Mouse (Mus musculus) limb, embryonic 10.5 days (tissue): ENCODE measurements around the gene Slc16a10. TPM values are rescaled to one million over a fixed set of nuclear protein-coding genes. Genes with fewer than 3 reads are reported as not detected.

Source experiments
- DNase-seq: peaks from one replicate; pipeline ENCODE4 v3.0.0-alpha.2; 2017; ENCODE audit warnings: low spot score
- H3K27ac ChIP-seq: fragments of 300-500 bp; sonication (generic); 2 replicates; pipeline ENCODE4 v1.5.1; 2016; ENCODE audit warnings: mild to moderate bottlenecking
- H3K27me3 ChIP-seq: fragments of 300-500 bp; sonication (generic); 2 replicates; pipeline ENCODE4 v1.6.1; 2016; ENCODE audit warnings: low read depth, mild to moderate bottlenecking; ENCODE audit not compliant: poor library complexity, severe bottlenecking
- H3K36me3 ChIP-seq: fragments of 300-500 bp; sonication (generic); 2 replicates; pipeline ENCODE4 v1.6.1; 2016; ENCODE audit warnings: mild to moderate bottlenecking, moderate library complexity
- H3K4me1 ChIP-seq: fragments of 300-500 bp; sonication (generic); 2 replicates; pipeline ENCODE4 v1.6.1; 2016
- H3K4me3 ChIP-seq: fragments of 300-500 bp; sonication (generic); 2 replicates; pipeline ENCODE4 v1.5.1; 2016; ENCODE audit warnings: mild to moderate bottlenecking, moderate library complexity
- H3K9me3 ChIP-seq: fragments of 300-500 bp; sonication (generic); replicated peaks from 2 replicates; pipeline ENCODE4 v1.6.1; 2016; ENCODE audit warnings: mild to moderate bottlenecking
- WGBS: fragments of 180-500 bp; shearing (Covaris S2); methylation state at CpG from one replicate; pipeline ENCODE4 v1.1.7; 2016; 5-methylcytosine and 5-hydroxymethylcytosine counted together
- polyA plus RNA-seq: library from polyadenylated mRNA; unstranded; fragments of >200 nt; fragmentation: Nextera tagmentation; extraction: Ambion mirVana; gene quantifications from 2 replicates; pipeline ENCODE4 v1.2.1, GENCODE M21; 2016

The Slc16a10 gene
- polyA plus RNA-seq, 1 experiment from 2014 or later, result 10.4 TPM

DNA sequence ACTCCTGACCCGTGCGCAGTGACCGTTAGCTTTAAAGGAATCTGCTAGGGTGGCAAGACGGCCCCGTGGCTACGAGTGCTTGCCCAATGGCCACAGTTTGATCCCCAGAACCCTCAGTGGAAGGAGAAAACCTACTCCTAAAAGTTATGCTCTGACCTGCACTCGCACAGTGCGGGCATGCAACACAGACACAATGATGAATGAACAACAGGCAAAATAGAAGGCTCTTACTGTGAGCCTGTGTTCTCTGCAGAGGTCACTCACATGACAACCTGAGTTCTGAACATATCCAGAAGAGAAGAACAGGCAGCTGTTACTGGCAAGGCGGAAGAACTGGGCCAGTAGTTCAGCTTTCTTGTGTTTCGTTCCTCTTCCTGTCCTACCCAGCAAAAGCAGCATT, 73.5 kb downstream of the Slc16a10 start:
- Histone ChIP-seq H3K4me1 (peaks cover 23% of the 10 kb centered on the region), H3K9me3 (no peaks in the 10 kb centered on the region), H3K27me3 (no peaks in the 10 kb centered on the region), H3K4me3 (no peak overlapping the region), H3K27ac (0 out of 2 replicates have a peak overlapping the region, but pooled peaks have one; percentile 4), H3K36me3 (no peaks in the 10 kb centered on the region)
- DNase-seq, result no peak
- WGBS, result 81% methylated on average over 10 of the region's 10 CpGs

DNA sequence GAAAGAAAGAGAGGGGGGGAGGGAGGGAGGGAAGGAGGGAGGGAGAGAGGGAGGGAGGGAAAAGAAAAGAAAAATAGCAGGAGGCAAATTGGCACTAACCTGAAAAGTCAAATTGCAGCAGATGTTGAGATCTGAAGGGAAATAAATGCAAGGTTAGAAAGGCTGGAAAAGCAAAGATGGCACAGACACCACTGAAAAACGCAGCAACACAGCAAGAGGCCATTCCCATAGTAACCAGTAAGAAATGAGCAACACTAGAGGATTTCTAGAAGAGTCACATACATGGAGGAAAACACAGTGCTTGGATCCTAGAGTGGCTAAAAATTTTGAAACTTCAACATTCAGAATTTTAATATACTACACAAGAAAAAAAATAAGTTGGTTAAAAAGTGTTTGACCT, 74.5 kb downstream of the Slc16a10 start:
- Histone ChIP-seq H3K9me3 (no peaks in the 10 kb centered on the region), H3K4me3 (no peak overlapping the region), H3K27ac (no peak overlapping the region), H3K36me3 (no peaks in the 10 kb centered on the region), H3K27me3 (no peaks in the 10 kb centered on the region), H3K4me1 (peaks cover 27% of the 10 kb centered on the region)
- DNase-seq, result no peak
- WGBS, result 68% methylated on average over 1 of the region's 1 CpGs

DNA sequence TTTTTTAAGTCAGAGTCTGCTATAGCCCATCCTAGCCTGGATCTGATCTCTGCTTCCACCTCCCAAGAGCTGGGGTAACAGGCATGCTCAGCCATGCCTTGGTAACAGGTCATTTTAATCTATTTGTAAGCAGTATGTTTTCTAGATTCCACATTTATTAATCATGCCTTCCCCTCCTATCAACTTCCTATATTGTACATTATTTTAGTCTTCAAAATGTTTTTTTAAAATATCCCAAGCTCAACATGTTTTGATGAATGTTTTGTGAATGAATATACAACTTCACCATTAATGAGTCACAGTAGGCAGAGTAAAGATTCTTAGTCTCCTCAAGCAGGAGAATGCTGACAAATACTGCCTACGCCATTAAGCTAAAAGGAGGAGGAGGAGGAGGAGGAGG, 75.0 kb downstream of the Slc16a10 start:
- WGBS, result 83% methylated on average over 1 of the region's 1 CpGs
- peaks cover 27% of the 10 kb centered on the region for H3K4me1 ChIP-seq
- H3K27me3 ChIP-seq, result no peaks in the 10 kb centered on the region
- no peak overlapping the region for H3K4me3 ChIP-seq
- H3K36me3 ChIP-seq, result no peaks in the 10 kb centered on the region
- no peaks in the 10 kb centered on the region for H3K9me3 ChIP-seq
- no peak overlapping the region for H3K27ac ChIP-seq
- no peak for DNase-seq

DNA sequence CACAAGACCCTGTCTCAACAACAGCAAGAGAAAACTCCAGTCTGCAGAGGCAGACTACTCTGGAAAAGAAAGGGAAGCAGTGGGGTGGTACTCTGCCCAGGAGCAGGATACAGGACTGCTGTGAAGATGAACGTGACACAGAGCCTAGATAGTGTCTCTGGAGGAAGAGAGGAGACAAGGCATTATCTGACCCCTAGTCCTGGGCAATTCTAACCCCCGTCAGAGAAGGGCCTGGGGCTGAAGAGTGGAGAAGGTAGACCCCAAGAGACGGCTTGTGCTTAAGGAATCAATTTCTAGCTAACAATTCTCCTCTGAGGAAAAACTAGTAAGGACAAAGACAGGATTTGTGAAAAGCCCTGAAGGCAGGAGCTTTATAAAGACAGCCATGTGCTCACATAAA, 76.7 kb downstream of the Slc16a10 start:
- H3K4me1 ChIP-seq, result peaks cover 27% of the 10 kb centered on the region
- no peaks in the 10 kb centered on the region for H3K9me3 ChIP-seq
- H3K27ac ChIP-seq, result peak overlapping the region; percentile 67; the same call in 1 of the 2 replicates
- no peaks in the 10 kb centered on the region for H3K27me3 ChIP-seq
- DNase-seq, result no peak
- H3K4me3 ChIP-seq, result no peak overlapping the region
- H3K36me3 ChIP-seq, result no peaks in the 10 kb centered on the region
- WGBS, result 53% methylated on average over 3 of the region's 3 CpGs

DNA sequence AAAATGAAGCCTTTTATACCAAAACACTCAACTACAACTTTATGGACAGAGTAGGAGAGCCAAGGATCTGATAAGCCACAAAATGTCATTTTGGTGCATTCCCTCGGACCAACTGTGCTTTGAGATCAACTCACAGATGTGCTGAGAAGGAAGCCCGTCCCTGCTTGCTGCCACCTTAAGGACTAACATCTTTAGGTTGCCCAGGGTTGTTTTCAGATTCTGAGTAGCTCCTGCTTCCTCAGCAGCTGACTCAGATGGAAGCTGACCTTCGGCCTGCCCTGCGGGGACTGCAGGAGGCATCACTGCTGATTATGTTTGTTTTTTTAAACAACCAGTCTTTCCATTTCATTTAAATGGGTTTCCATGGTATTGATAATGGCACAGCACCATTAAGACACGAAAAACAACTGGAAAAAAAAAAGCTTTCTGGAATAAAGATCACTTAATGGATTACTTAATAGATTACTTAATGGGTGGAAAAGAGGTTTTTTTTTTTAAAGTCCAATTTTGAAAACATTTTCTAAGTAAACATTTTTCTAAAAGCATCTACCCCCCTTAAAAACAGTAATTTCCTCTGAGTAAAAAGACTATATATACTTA, 78.7 kb downstream of the Slc16a10 start:
- WGBS, result 31% methylated on average over 5 of the region's 5 CpGs
- no peak overlapping the region for H3K27ac ChIP-seq
- no peaks in the 10 kb centered on the region for H3K27me3 ChIP-seq
- H3K4me3 ChIP-seq, result no peak overlapping the region
- H3K36me3 ChIP-seq, result no peaks in the 10 kb centered on the region
- no peaks in the 10 kb centered on the region for H3K9me3 ChIP-seq
- peaks cover 30% of the 10 kb centered on the region for H3K4me1 ChIP-seq
- DNase-seq, result no peak

DNA sequence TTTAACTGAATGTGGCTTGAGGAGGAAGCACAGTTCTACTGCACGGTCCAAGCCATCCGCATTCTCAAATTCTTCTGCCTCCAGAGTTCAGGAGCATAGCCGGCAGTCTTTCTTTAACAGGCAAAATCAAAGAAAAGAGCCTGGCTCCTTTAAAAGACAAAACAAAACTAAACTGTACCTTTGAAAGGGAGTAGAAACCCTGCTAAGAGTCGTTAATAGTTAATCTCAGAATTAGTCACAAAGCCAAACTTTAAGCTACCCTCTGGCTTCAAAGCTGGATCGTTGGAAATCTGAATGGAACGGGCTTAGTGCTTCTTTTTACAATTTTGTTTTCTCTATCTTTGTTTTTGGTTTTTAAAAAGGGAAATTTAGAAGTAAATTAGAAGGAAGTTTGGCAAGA, 79.2 kb downstream of the Slc16a10 start:
- Histone ChIP-seq H3K36me3 (no peaks in the 10 kb centered on the region), H3K27me3 (no peaks in the 10 kb centered on the region), H3K4me1 (peaks cover 31% of the 10 kb centered on the region), H3K4me3 (no peak overlapping the region), H3K27ac (no peak overlapping the region), H3K9me3 (no peaks in the 10 kb centered on the region)
- no peak for DNase-seq
- 63% methylated on average over 6 of the region's 6 CpGs for WGBS

DNA sequence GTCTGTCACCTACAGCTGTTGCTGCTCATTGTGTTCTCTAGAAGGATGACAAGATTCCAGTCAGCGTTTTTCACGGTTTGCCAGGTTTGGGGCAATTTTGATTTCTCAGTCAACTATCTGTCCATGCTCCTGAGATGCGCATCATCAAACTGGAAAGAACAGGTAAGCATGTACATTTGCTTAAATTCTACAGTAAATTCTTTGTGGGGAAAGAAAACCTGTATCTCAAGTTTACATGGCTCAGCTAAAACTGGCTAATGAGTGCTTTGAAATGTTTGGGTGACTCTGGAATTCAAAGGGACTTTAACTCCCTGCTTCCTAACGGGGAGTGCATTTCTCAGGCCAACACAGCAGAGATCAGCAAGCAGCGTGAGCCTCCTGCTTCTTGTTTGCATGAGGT, 80.1 kb downstream of the Slc16a10 start:
- no peaks in the 10 kb centered on the region for H3K9me3 ChIP-seq

DNA sequence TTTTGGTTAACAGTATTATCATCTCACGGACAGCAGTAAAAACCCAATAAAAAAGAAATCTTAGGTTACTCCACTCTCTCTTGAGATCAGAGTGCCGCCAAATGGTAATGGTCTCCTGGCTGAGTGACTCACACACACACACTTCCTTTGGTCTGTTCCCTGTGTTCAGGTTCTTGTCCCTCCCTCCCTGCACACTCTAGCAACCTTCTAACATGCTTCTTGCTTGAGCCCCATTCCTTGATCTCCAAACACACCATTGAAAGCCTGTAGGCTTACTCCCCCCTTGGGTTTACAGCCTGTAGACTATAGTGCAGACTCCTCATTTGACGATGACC, 83.3 kb downstream of the Slc16a10 start:
- Histone ChIP-seq H3K4me3 (no peak overlapping the region), H3K9me3 (no peaks in the 10 kb centered on the region), H3K4me1 (peaks cover 15% of the 10 kb centered on the region), H3K27ac (no peak overlapping the region), H3K27me3 (no peaks in the 10 kb centered on the region), H3K36me3 (no peaks in the 10 kb centered on the region)
- 64% methylated on average over 3 of the region's 3 CpGs for WGBS
- no peak for DNase-seq

More for the DNA sequence above, 80.1 kb downstream of the Slc16a10 start:
- H3K4me3 ChIP-seq, result no peak overlapping the region
- no peak overlapping the region for H3K27ac ChIP-seq
- 86% methylated on average over 5 of the region's 5 CpGs for whole genome bisulfite sequencing
- no peak for DNase-seq
- no peaks in the 10 kb centered on the region for H3K27me3 ChIP-seq
- H3K4me1 ChIP-seq, result peaks cover 26% of the 10 kb centered on the region
- no peaks in the 10 kb centered on the region for H3K36me3 ChIP-seq

DNA sequence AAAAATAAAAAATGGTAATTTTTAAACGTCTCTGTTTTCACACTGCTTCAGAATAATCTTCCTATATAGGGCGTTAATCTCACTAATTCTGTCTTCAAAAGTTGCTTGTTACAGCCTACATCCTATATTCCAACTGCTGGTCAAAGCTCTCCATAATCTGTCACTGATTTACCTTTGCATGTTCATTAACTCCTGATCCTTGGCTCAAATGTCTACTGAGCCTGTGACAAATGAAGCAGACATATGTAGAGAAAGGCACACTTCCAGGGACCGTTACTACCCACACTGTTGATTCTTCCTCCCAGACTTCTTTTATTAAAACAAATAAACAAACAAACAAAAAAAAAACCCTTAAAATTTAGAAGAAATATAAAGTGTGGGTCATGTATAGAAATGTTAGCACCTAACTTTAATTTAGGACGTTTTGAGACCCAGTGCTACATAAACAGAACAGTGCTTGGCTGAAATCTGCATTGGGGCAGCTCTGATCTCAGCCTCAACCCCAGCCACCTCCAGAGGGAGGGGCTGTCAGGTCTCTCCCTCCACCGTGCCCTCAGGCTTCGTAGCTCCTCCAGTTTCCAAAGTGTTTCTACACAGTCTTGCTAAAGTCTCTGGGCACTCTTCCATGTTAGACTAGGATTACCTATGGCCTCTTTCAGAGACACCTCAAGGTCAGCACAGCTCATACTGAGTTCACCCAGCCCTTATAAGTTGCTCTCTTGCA, 83.8 kb downstream of the Slc16a10 start:
- H3K4me1 ChIP-seq, result peaks cover 13% of the 10 kb centered on the region
- no peaks in the 10 kb centered on the region for H3K36me3 ChIP-seq
- no peak for DNase-seq
- 52% methylated on average over 6 of the region's 6 CpGs for WGBS
- H3K27ac ChIP-seq, result no peak overlapping the region
- H3K9me3 ChIP-seq, result no peaks in the 10 kb centered on the region
- no peaks in the 10 kb centered on the region for H3K27me3 ChIP-seq
- H3K4me3 ChIP-seq, result no peak overlapping the region

DNA sequence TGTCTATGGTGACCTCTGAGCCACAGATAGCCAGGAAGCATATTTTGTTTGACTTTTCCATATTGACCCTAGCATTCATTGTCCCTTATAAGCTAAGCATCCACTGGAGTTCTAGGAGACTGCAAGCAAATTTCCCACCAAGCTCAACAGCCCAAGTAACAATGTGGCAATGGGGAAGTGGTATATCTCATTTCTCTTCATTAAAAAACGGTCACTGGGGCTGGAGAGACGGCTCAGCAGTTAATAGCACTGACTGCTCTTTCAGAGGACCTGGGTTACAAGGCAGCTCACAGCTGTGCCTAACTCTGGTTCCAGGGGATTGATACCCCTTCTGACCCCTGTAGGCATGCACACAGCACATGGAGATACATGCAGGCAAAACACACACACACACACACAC, 84.4 kb downstream of the Slc16a10 start:
- DNase-seq, result no peak
- peaks cover 11% of the 10 kb centered on the region for H3K4me1 ChIP-seq
- H3K4me3 ChIP-seq, result no peak overlapping the region
- H3K27ac ChIP-seq, result no peak overlapping the region
- WGBS, result 48% methylated on average over 2 of the region's 2 CpGs
- no peaks in the 10 kb centered on the region for H3K27me3 ChIP-seq
- no peaks in the 10 kb centered on the region for H3K36me3 ChIP-seq
- no peaks in the 10 kb centered on the region for H3K9me3 ChIP-seq

DNA sequence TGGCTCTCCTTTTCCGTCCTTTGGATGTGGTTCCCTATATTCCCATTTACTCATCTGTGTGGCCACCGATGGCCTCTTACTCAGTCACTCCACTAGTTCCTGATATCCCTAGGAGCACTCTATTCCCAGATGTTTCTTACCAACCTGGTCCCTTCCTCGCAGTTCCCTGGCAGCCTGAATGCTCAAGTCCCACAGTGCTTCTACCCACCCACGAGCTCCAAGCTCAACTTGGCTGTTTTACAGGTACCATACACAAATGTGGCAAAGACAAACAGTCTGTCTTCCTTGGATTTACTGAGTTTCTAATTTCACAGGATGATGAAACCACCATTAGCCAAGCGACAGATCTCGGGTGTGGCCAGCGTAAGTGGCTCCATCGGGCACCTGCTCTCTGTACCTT, 87.6 kb downstream of the Slc16a10 start:
- Histone ChIP-seq H3K27me3 (no peaks in the 10 kb centered on the region), H3K36me3 (no peaks in the 10 kb centered on the region), H3K27ac (no peak overlapping the region), H3K4me1 (peaks cover 11% of the 10 kb centered on the region), H3K4me3 (no peak overlapping the region), H3K9me3 (no peaks in the 10 kb centered on the region)
- 91% methylated on average over 8 of the region's 8 CpGs for WGBS
- no peak for DNase-seq

DNA sequence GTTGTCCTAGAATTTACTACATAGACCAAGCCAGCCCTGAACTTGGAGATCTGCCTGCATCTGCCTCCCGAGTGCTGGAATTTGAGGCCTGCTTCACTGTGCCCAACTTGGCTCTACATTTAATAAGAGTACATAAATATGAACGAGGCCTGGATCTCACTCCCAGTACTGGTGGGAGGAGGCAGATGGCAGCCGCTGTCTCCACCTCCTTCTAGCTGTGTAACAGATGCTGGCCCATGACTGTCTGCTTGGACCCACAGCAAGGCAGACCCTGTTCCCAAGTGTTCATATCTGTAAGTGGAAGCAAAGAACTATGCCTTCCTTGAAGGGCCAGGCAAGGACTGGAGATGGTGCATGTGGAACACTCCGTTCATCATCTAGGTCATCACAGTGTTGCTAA, 88.2 kb downstream of the Slc16a10 start:
- Histone ChIP-seq H3K9me3 (no peaks in the 10 kb centered on the region), H3K4me3 (no peak overlapping the region), H3K27ac (no peak overlapping the region), H3K36me3 (no peaks in the 10 kb centered on the region), H3K4me1 (peaks cover 9% of the 10 kb centered on the region), H3K27me3 (no peaks in the 10 kb centered on the region)
- 91% methylated on average over 4 of the region's 4 CpGs for WGBS
- no peak for DNase-seq

DNA sequence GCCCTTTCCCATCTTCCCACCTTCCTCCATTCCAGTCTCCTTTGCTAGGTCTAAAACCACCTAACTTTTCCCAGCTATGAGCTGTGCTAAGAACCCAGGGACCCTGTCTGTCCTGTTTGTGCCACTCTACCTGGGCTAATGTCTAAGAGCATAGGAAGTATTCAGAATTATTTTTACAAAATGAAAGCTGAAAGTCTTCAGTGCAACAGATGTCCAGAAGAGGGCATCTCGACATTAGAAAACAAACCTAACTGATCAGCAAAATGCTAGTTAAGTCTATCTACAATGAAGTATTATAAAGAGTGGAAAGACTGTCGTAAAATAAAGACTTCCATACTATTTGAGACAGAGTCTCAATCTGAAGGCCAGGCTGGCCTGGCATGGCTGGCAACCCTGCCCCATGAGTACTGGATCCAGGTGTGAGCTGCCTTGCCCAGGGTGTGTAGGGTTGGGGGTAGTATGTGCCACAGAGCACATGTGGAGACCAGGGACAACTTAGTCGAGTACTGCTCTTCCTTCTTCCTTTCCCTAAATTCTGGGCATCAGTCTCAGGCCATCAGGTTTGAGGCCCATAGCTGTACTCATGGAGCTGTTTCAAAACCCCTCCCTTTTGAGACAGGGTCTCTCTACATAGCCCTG, 88.7 kb downstream of the Slc16a10 start:
- Histone ChIP-seq H3K27ac (no peak overlapping the region), H3K36me3 (no peaks in the 10 kb centered on the region), H3K9me3 (no peaks in the 10 kb centered on the region), H3K4me1 (peaks cover 4% of the 10 kb centered on the region), H3K27me3 (no peaks in the 10 kb centered on the region), H3K4me3 (no peak overlapping the region)
- 71% methylated on average over 3 of the region's 3 CpGs for WGBS
- no peak for DNase-seq
